Mouse (Mus musculus) heart, postnatal 0 days (tissue): Measurements from ENCODE around the gene Scarb2.

Experiments used
- CTCF ChIP-seq: IDR thresholded peaks from 2 replicates; pipeline ENCODE4 v1.5.1; 2016; ENCODE audit warnings: antibody characterized with exemption, control low read depth, low read depth
- EP300 ChIP-seq: IDR thresholded peaks from 2 replicates; pipeline ENCODE4 v1.6.1; 2016; ENCODE audit warnings: antibody characterized with exemption, low read depth

DNA sequence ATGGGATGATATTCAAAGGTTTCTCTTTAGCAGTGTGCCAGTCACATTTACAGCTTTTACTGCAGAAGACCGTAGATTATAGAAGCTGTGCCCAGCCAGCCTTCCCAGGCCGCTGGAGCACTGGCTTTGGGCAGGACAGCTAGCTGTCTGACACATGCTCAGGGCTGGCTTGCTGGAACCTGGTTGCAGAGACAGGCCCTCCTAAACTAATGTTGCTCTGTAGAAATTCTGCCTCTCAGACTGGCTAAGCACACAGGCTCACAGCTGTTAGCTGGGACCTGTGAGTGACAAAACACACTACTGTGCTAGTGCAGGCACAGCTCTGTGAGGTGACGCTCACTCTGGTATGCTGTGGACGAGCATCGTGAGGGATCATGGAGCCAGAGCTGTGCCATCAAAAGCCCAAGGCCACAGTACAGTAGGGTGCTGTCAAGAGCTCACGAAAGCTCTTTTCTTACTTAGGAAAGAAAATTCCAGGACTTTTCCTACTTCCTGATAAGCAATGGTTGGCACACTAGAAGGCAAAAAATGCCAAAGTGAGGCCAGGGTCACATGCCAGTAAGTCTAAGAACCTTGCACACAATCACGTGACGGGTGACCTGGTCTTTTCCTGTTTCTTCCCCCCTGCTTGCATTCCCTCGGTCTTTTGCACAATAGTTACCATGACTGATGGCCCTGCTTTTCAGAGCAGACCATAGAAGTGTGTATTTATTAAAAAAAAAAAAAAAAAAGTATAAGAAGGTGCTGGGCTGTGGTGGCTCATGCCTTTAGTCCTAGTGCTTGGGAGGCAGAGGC is 97.1 kb downstream of the Scarb2 start:
- TF ChIP-seq EP300 = no peak
- no peak for TF ChIP-seq CTCF
